Mouse (Mus musculus): ENCODE measurements at regions not wholly inside any gene's neighbourhood (a gene's known extent, or its start where the extent isn't known, plus 50 kb on each side); places are given as distances from the start of the nearest gene placed in this dataset.
A peak's percentile ranks its signal among the peaks of the same experiment; 100 is the strongest.

- ATAC-seq (replicated peaks; ENCODE audit: low read depth, poor library complexity, severe bottlenecking): no peak
These were observed 502.0 kb downstream of the Sqor start for GRCm38 (mm10) chr2:123267036-123267435.

DNA sequence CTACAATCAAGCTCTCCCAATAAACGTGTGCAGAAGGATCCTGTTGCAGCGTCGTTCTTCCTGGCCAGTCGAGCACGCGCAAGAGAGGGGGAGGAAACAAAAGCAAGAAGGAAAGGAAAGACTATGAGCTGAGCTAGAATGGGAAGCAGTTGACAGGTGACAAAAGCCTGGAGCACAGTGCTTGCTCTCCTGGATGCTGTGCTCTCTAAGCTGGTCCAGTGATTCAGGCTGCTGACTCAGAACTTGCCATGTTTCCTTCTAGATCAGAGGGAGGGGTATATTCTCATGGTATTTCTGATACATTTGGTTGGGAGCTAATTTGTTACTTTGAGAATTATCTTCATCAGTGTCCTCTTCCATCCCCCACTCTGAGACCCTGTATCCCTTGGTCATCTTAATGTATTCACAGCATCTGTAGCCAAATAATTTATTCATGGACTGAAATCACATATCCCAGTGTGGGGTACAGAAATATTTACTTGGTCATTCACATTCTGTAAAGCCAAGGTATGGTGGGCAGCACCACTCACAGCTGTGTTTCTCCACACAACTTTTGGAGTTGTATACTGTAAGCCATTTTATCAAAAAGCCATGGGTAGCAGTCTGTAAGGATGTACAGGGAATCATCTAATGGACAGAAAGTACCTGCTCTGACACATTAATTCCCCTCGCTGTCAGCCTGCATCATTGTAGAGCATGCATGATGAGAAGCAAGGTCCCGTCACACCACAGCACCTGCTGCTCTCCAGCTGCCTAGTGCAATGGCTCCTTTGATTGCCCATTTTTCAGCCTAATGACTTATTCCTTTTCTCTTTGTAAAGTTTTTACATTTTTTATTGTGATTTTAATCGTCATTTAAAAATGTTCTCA lies 510.1 kb downstream of the Sqor start:
- no peak for ATAC-seq (replicated peaks; ENCODE audit: low read depth, poor library complexity, severe bottlenecking)

GRCm38 (mm10) chr2:123275736-123276330 lies 510.8 kb downstream of the Sqor start:
- ATAC-seq (replicated peaks; ENCODE audit: low read depth, poor library complexity, severe bottlenecking): no peak

GRCm38 (mm10) chr2:123311554-123312276 lies 546.7 kb downstream of the Sqor start:
- no peak for ATAC-seq (replicated peaks; ENCODE audit: low read depth, poor library complexity, severe bottlenecking)

DNA sequence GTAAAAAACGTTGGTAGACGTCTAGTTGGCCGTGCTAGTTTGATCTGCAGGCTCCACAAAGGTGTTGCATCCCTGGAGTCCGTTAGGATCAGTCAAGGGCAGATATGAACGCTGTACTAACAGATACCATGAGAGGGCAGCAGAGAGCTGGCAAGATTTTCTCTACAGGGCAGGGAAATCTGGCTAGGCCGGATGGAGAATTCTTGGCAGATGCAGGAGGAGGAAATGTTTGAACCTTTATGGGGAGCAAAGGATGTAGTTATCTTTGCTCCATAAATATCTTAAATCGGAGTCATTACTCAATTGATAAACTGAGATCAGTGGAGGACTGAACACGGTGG lies 547.2 kb downstream of the Sqor start:
- peak; percentile 89 for ATAC-seq (replicated peaks; ENCODE audit: low read depth, poor library complexity, severe bottlenecking)

- ATAC-seq (replicated peaks; ENCODE audit: low read depth, poor library complexity, severe bottlenecking): no peak
These were observed 555.5 kb downstream of the Sqor start for GRCm38 (mm10) chr2:123320448-123321097.

DNA sequence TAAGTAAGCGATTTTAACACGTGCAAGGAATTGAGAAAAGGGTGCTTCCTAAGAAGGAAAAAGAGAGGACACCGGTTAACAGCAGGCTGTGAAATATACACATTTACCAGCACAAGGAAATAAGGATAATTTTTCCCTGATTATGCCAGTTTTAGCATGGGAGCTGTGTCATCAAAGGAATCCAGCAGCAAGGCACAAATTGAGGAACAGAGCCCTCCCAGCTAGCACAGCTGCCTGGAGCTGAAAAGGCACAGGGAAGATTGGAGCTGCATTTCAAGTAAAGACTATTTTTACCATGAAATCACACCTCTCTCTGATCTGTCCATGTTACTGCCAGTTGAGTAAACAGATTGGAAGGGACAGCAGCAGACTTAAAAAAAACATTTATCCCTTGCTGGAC lies 558.7 kb downstream of the Sqor start:
- ATAC-seq (replicated peaks; ENCODE audit: low read depth, poor library complexity, severe bottlenecking): no peak

DNA sequence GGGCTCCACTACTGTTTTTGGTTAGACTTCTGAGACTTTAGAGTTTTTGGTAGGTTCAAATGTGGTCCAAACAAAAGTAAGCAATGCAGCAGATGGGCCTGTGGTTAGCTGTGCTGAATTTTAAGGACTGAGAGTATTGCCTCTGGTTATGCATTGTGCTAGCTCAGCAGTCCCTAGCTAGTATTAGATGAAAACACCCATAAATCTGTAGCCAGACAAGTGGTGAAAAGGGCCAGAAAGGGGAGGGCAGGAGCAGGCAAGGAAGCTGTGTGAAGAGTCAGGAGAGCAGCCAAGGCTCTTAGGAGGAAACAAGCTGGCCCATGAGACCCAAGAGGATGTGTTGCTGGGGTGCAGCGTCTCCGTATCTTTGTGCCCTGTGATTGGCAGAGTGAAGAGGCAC lies 559.9 kb downstream of the Sqor start:
- ATAC-seq (replicated peaks; ENCODE audit: low read depth, poor library complexity, severe bottlenecking): no peak

- ATAC-seq (replicated peaks; ENCODE audit: low read depth, poor library complexity, severe bottlenecking): no peak
These were observed 584.7 kb downstream of the Sqor start for GRCm38 (mm10) chr2:123349625-123350346.

DNA sequence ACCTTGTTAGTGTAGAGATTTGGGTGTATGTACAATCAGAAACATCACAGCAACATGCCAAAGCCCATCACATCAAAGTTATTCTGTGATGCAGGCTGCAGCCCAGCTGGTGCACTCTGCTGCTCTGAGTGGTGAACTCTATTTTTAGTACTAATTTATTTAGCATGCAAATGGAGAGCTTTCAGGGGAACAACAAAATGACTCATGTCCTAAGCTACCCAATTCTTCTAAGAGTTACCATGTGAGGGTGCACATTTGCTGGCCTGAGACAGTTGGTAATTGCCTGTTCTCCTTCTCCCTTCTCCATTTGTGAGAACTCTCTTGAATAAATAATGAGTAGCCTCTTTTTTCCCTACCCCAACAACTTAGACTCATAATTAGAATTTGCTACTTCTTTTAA lies 599.2 kb downstream of the Sqor start:
- no peak for ATAC-seq (replicated peaks; ENCODE audit: low read depth, poor library complexity, severe bottlenecking)

DNA sequence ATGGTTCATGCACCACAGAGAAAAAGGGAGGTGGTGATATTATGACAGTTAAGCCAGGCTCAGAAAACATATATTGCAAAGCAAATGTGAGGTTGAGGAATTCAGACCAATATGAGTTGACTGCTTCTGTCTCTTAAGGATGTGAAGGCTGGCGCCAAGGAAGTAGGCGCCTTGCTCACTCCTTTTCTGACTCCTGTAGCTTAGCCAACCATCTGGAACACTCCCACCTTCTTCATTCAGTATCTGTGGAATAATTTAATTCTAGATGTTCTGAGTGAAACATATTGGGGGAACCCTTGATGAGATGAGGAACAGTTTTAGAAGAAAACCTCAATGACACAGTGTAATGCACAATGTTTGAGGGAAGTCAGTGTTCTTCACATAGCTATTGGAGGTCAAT lies 601.5 kb downstream of the Sqor start:
- no peak for ATAC-seq (replicated peaks; ENCODE audit: low read depth, poor library complexity, severe bottlenecking)

- no peak for ATAC-seq (replicated peaks; ENCODE audit: low read depth, poor library complexity, severe bottlenecking)
These were observed 620.8 kb downstream of the Sqor start for GRCm38 (mm10) chr2:123385622-123386418.

DNA sequence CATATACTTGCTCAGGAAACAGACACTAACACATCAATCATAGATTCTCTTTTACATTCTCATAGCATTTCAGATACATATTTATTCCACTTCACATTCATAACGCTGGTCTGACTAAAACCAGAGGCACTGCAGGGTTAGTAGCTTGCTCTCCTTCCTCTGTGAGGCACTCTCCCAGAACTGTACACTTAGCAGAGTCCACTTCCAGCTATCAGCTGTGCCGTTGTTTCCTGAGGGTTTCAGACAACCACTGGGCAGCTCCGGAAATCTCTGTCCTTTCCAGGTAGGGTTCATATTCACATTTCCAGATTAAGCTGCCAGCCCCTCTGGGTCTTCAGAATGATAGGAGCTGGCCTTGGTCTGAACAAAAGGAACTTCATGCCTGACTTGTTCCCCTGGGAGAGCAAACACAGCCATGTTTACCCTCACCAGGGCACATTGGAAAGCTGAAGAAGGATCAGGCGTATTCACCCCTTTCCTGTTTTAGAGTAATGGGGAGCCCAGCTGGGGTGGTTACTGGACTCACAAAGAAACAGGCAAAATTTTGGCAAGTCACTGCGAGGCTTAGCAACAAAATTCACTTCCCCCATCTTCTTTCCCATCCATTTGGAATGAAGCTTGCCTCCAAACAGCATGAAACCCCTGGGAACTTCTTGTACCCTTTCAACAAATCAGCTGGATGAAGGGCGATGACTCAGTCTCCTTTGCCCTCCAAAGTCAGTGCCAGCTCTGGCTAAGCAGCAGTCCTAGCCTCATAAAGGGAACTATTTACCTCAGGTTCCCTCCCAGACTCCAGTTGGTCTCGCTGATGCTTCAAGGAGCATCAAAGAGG lies 622.0 kb downstream of the Sqor start:
- ATAC-seq (replicated peaks; ENCODE audit: low read depth, poor library complexity, severe bottlenecking): no peak

- no peak for ATAC-seq (replicated peaks; ENCODE audit: low read depth, poor library complexity, severe bottlenecking)
These were observed 625.9 kb downstream of the Sqor start for GRCm38 (mm10) chr2:123390981-123391380.

GRCm38 (mm10) chr2:123394296-123394695 lies 629.3 kb downstream of the Sqor start:
- no peak for ATAC-seq (replicated peaks; ENCODE audit: low read depth, poor library complexity, severe bottlenecking)

DNA sequence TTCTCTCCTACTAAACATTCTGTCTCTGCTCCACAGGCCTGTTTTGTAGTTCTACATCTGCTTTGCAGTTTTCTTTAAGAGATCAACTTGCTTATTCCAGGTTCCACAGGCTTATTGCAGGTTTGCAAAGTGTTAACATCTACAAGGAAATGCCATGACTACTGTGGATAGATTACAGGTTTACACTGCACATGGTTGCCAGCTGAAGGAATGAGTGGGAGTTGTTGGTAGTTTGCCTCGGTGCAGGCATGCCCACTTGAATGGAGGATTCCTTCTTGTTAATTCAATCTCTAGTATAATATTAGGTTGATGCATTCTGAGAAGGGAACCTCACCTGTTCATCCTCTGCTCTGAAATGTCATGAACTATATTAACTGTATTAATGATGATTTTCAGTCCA lies 632.5 kb downstream of the Sqor start:
- ATAC-seq (replicated peaks; ENCODE audit: low read depth, poor library complexity, severe bottlenecking): no peak

- ATAC-seq (replicated peaks; ENCODE audit: low read depth, poor library complexity, severe bottlenecking): no peak
These were observed 636.0 kb downstream of the Sqor start for GRCm38 (mm10) chr2:123401064-123401463.

DNA sequence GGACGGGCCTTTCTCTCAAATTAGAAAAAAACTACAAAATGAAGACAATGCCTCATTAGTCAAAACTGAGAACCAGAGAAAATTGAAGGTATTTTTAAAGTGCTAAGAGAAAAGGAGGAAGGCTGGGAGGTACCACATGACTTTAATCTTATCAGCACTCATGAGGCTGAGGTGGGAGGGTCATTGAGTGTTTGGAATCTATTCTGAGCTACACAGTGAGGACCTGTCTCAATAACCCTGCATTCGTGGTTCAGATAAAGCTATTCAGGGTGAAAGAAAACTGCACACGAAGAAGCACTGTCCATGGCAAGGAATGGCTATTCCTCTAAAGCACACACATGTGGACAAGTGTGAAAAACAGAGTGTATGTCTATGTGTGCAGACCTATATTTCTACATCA lies 644.0 kb downstream of the Sqor start:
- ATAC-seq (replicated peaks; ENCODE audit: low read depth, poor library complexity, severe bottlenecking): no peak

Data from common myeloid progenitor, adult 5-6 weeks (primary cell).